Mouse (Mus musculus) liver, postnatal 0 days (tissue): ENCODE data around the gene Coq8b.

ENCODE experiments used
- CTCF ChIP-seq: sonication (generic); IDR thresholded peaks from 2 replicates; pipeline ENCODE4 v1.5.1; 2016; ENCODE audit warnings: antibody characterized with exemption, low read depth
- EP300 ChIP-seq: IDR thresholded peaks from 2 replicates; pipeline ENCODE4 v1.6.1; 2016; ENCODE audit warnings: antibody characterized with exemption, low read depth, mild to moderate bottlenecking

DNA sequence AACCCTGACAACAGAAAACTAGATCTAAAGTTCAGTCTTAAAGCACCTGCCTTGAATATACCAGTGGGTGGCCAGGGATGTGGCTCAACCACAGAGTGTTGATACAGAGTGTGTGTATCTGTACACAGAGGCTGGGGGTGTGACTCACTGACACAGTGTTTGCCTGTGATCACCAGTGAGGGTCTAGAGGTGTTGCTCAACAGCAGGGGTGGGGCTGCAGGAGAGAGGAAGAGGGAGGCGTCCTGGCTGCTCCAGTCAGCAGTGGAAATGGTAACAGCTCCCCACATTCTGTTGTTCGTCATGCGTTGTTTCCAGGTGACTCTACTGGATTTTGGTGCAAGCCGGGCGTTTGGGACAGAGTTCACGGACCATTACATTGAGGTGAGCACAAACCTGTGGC is 19.1 kb downstream of the Coq8b start:
- TF ChIP-seq CTCF, result no peak
- TF ChIP-seq EP300, result peak; percentile 80; the same call in 1 of the 2 replicates
